8 mouse cellular contexts compared by ENCODE assay signal in genomic region chr14:34674229-34674791, GRCm38 (mm10). TPM values are rescaled to one million over a fixed set of nuclear protein-coding genes. Genes with fewer than 3 reads are reported as not detected.
A peak's percentile ranks its signal among the peaks of the same experiment; 100 is the strongest.
DNase-seq lines count a peak whose midpoint lies in the region; ATAC-seq and TF ChIP-seq lines count a peak whose summit lies in the region.

No protein-coding gene starts in this region.

- intact Hi-C loops in gastrocnemius, postnatal 14 days (cut with DNase I; ENCODE audit: low total_unique reads) = no loop called here

- ATAC-seq in intestine, embryonic 16.5 days = peak; percentile 27
- peak; percentile 32 for ATAC-seq in liver, embryonic 11.5 days (replicated peaks; ENCODE audit: low FRiP score)
- ATAC-seq in stomach, postnatal 0 days (ENCODE audit: low FRiP score, low TSS enrichment) = peak; percentile 25; the same call in 1 of the 2 replicates

- peaks cover 9% of the 10 kb centered on the region; the same call in 1 of the 2 replicates for H3K4me1 ChIP-seq in intestine, embryonic 16.5 days (ENCODE audit: control insufficient read depth, insufficient read depth, low read length)
- peaks cover 16% of the 10 kb centered on the region for H3K4me1 ChIP-seq in liver, embryonic 11.5 days (replicated peaks; ENCODE audit: control insufficient read depth, insufficient read depth, low read length)
- no peaks in the 10 kb centered on the region for H3K4me1 ChIP-seq in stomach, postnatal 0 days (replicated peaks; ENCODE audit: control insufficient read depth, insufficient read depth)

- no peaks in the 10 kb centered on the region for H3K9me3 ChIP-seq in intestine, embryonic 16.5 days (ENCODE audit: control insufficient read depth, low read length)
- no peaks in the 10 kb centered on the region for H3K9me3 ChIP-seq in liver, embryonic 11.5 days (ENCODE audit: control insufficient read depth, low read length)
- no peaks in the 10 kb centered on the region for H3K9me3 ChIP-seq in stomach, postnatal 0 days (ENCODE audit: control insufficient read depth, low read length)

- peaks cover 59% of the 10 kb centered on the region for H3K79me2 ChIP-seq in myocyte (ENCODE audit: control insufficient read depth, insufficient read depth)

- no peak for TF ChIP-seq EP300 in stomach, postnatal 0 days (optimal IDR thresholded peaks at IDR 0.05)

- peak; percentile 56 for DNase-seq in ovary, postnatal 36 days (ENCODE audit: low spot score)
- DNase-seq in ovary, adult 18-20 months (ENCODE audit: low spot score) = no peak
- peak; percentile 31 to 61 for DNase-seq in cerebellum, postnatal 36 days
- peak; percentile 59 for DNase-seq in gastrocnemius, postnatal 14 days
- peak; percentile 70 for DNase-seq in liver, embryonic 11.5 days (ENCODE audit: low spot score)
- DNase-seq in stomach, postnatal 0 days (ENCODE audit: low spot score) = peak; percentile 70

- peak overlapping the region; percentile 99 for H3K4me3 ChIP-seq in intestine, embryonic 16.5 days (ENCODE audit: low read length)
- peak overlapping the region; percentile 95 for H3K4me3 ChIP-seq in liver, embryonic 11.5 days (ENCODE audit: low read depth, low read length)
- H3K4me3 ChIP-seq in myocyte = peak overlapping the region; percentile 86
- H3K4me3 ChIP-seq in stomach, postnatal 0 days (ENCODE audit: low read depth, low read length) = peak overlapping the region; percentile 99

- H3K4me2 ChIP-seq in intestine, embryonic 16.5 days (ENCODE audit: low read depth, low read length) = peak overlapping the region; percentile 73
- H3K4me2 ChIP-seq in liver, embryonic 11.5 days = peak overlapping the region; percentile 85
- peak overlapping the region; percentile 86 for H3K4me2 ChIP-seq in myocyte (ENCODE audit: low read depth)
- H3K4me2 ChIP-seq in stomach, postnatal 0 days (replicated peaks; ENCODE audit: low read depth) = peak overlapping the region; percentile 71

- peak overlapping the region; percentile 100 for H3K9ac ChIP-seq in intestine, embryonic 16.5 days (ENCODE audit: low read depth, low read length)
- peak overlapping the region; percentile 94 for H3K9ac ChIP-seq in liver, embryonic 11.5 days (ENCODE audit: low read depth, low read length)
- peak overlapping the region; percentile 99 for H3K9ac ChIP-seq in stomach, postnatal 0 days (ENCODE audit: low read length)

- H3K27me3 ChIP-seq in intestine, embryonic 16.5 days (replicated peaks; ENCODE audit: control insufficient read depth, insufficient read depth, low read length) = no peaks in the 10 kb centered on the region
- no peaks in the 10 kb centered on the region for H3K27me3 ChIP-seq in liver, embryonic 11.5 days (replicated peaks; ENCODE audit: control insufficient read depth, insufficient read depth, low read length)
- no peaks in the 10 kb centered on the region for H3K27me3 ChIP-seq in myocyte (ENCODE audit: control insufficient read depth, insufficient read depth, insufficient read length)
- no peaks in the 10 kb centered on the region for H3K27me3 ChIP-seq in stomach, postnatal 0 days (ENCODE audit: control insufficient read depth, insufficient read depth, low read length)

- TF ChIP-seq CTCF in stomach, postnatal 0 days (IDR thresholded peaks at IDR 0.05; ENCODE audit: low read depth) = no peak

- 0% methylated on average over 50 of the region's 52 CpGs for WGBS in intestine, embryonic 16.5 days
- WGBS in liver, embryonic 11.5 days = under 1% methylated on average over 49 of the region's 52 CpGs
- WGBS in stomach, postnatal 0 days = 0% methylated on average over 39 of the region's 52 CpGs

- no peak for TF ChIP-seq POLR2A in myocyte (IDR thresholded peaks at IDR 0.05; ENCODE audit: insufficient read length, low read depth)

- H3K27ac ChIP-seq in intestine, embryonic 16.5 days (ENCODE audit: low read length) = peak overlapping the region; percentile 94
- H3K27ac ChIP-seq in liver, embryonic 11.5 days (ENCODE audit: low read depth, low read length) = peak overlapping the region; percentile 93
- peak overlapping the region; percentile 98 for H3K27ac ChIP-seq in stomach, postnatal 0 days (replicated peaks)

- no peaks in the 10 kb centered on the region for H3K36me3 ChIP-seq in intestine, embryonic 16.5 days (ENCODE audit: control insufficient read depth, insufficient read depth, low read length)
- H3K36me3 ChIP-seq in liver, embryonic 11.5 days (ENCODE audit: control insufficient read depth, insufficient read depth, low read length) = peaks cover 4% of the 10 kb centered on the region; the same call in 1 of the 2 replicates
- H3K36me3 ChIP-seq in myocyte (ENCODE audit: control insufficient read depth, insufficient read depth) = peaks cover 9% of the 10 kb centered on the region
- no peaks in the 10 kb centered on the region for H3K36me3 ChIP-seq in stomach, postnatal 0 days (ENCODE audit: control insufficient read depth, insufficient read depth, low read length)

- peak overlapping the region; percentile 95 for H3ac ChIP-seq in myocyte (ENCODE audit: control insufficient read depth, insufficient read length)

TF ChIP-seq in myocyte, 11 proteins besides CTCF, POLR2A, EP300 and RAD21:
- TF ChIP-seq CEBPB (IDR thresholded peaks at IDR 0.05; ENCODE audit: insufficient read depth, poor library complexity, severe bottlenecking) (no peak), TCF12 (IDR thresholded peaks at IDR 0.05; ENCODE audit: insufficient read depth, poor library complexity, severe bottlenecking) (no peak), MAX (IDR thresholded peaks at IDR 0.05; ENCODE audit: low read depth) (no peak), E2F4 (IDR thresholded peaks at IDR 0.05; ENCODE audit: insufficient read depth) (no peak), TCF3 (IDR thresholded peaks at IDR 0.05; ENCODE audit: insufficient read length, low read depth) (no peak), MYOG (IDR thresholded peaks at IDR 0.05; ENCODE audit: control insufficient read depth in 1 of 3, insufficient read depth in 1 of 3, insufficient read length in 2 of 3, low read depth in 2 of 3) (no peak), REST (IDR thresholded peaks at IDR 0.05; ENCODE audit: insufficient read depth, insufficient read length) (no peak), USF1 (IDR thresholded peaks at IDR 0.05; ENCODE audit: low read depth) (no peak)

RNA-seq across cellular contexts. Expression of gene Wapl, which starts 0.6 kb away (rescaled TPM):
- 10 to 100 TPM; 38.4 to 40.8 TPM for total RNA-seq in gastrocnemius, postnatal 14 days (2021)
- 18.0 and 18.1 TPM in 2 replicates for polyA plus RNA-seq in intestine, embryonic 16.5 days (2015; fragmentation: Nextera tagmentation; extraction: Ambion mirVana)
- 38.8 and 41.4 TPM in 2 replicates for polyA plus RNA-seq in liver, embryonic 11.5 days (2014; fragmentation: Nextera tagmentation; extraction: Ambion mirVana)
- 12.1 TPM for polyA plus RNA-seq in myocyte (2012; fragmentation: generic; extraction: Trizol)
- polyA plus RNA-seq in stomach, postnatal 0 days (2015; fragmentation: Nextera tagmentation; extraction: Ambion mirVana) = 15.8 and 16.0 TPM in 2 replicates
